Mouse (Mus musculus): ENCODE results near the gene Srek1.

Gene Srek1

GRCm38 (mm10) chr13:103726872-103727271 is 47.5 kb downstream of the Srek1 start:
- no peak for DNase-seq (ENCODE audit: low read depth, low spot score)

DNA sequence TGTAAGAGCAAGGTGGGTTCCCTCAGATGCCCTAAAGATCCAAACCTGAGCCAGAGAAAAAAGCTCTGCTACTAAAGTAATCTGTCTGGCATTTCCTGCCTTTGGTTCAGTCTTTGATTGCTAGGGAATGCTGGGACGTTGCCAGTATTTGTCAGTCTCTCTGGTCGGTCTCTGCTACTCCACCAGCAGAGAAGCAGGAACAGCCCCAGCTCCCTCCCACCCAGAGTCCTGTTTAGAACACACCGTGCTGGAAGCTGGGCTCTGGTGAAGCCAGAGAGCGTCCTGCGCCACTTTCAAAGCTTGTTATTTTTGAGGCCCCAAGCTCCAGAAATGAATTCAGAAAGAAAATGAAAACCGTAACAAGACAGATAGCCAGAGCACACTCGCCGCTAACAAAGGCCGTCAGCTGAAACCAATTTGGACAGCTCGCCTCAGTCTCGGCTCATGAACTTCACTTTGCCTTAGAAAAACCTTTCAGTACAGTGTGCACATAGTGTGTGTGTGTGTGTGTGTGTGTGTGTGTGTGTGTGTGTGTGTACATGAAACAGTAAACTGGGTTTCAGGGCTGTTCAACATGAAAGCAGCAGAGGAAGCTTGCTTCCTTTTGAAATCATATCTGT is 62.9 kb downstream of the Srek1 start:
- DNase-seq (ENCODE audit: low read depth, low spot score): no peak

DNA sequence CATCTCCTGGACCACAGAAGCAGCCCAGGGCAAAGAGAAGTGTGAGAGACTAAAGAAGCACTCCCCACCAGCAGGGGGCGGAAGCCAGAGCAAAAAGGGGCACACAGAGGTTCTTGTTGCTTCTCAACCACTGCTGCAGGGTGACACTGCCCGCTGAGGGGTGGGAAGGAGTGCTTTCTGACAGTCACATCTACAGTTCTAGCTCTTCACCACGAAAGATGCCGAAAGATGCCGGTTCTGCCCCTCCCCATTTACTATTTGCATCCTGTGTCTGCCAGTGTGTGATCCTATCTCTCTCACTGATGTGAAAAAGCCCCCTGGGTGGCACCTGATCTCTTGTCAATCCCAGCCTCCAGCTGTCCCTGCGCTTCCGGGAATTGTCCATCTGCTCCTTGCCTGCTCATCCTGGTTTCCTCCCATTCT is 64.0 kb downstream of the Srek1 start:
- DNase-seq (ENCODE audit: low read depth, low spot score): no peak

GRCm38 (mm10) chr13:103705436-103705978 is 68.9 kb downstream of the Srek1 start:
- DNase-seq (ENCODE audit: low read depth, low spot score): no peak

DNA sequence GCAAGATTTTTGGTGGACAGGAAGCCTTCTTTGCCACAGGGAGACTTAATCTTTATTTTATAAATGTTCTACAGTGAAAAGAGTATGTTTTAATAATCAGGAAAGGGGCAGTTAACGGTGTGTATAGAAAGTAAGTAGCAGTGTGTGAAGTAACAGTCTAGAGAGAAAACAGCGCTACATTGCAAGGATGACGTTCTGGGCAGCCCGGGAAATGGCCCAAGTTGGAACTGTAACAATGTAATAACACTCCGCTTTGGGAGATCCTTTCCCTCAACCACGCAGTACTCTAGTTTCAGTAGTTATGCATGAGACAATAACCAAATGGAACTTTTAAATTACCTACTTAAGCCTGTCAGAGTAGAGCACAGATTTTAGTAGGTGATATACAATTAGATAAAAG is 70.6 kb downstream of the Srek1 start:
- DNase-seq (ENCODE audit: low read depth, low spot score): no peak

DNA sequence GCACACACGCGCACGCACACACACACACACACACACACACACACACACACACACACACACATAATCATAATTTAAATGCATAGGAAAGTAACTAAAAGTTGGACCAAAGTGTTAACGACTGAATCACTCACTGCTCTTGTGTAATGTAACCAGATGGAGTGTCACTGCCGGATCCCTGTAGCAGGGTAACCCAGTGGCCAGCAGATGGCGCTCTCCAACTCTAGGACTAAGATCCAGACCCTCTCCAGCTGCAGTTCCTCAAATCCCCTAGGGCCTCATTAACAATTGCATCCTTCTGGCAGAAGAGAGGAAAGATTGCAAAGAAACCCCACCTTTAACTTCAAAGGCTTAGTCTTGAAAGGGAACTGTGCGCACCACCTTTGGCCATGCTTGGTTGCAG is 71.0 kb downstream of the Srek1 start:
- DNase-seq (ENCODE audit: low read depth, low spot score): peak; percentile 84

GRCm38 (mm10) chr13:103702266-103702665 is 72.1 kb downstream of the Srek1 start:
- DNase-seq (ENCODE audit: low read depth, low spot score): no peak

GRCm38 (mm10) chr13:103700752-103701151 is 73.7 kb downstream of the Srek1 start:
- DNase-seq (ENCODE audit: low read depth, low spot score): no peak

- DNase-seq (ENCODE audit: low read depth, low spot score): no peak
Observed at GRCm38 (mm10) chr13:103697993-103698392, 76.4 kb downstream of the Srek1 start.

- DNase-seq (ENCODE audit: low read depth, low spot score): peak; percentile 37
Observed at GRCm38 (mm10) chr13:103696164-103696563, 78.2 kb downstream of the Srek1 start.

DNA sequence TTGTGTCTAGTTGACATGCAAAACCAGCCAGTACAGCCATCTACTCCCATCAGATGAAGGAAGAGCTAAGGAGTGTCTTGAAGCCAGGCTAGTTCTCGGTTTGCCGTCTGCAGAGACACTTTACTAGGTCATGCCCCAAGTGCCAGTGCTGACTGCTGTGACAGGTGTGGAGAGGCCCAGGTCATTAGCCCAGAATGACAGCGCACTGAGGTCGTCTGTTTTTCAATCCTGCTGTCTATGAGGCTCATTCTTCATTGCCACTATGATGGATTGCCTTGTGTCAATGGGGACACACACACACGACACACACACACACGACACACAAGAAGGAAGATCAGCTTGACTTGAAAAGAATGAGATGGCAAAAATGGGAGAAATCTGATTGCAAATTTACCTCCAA is 79.0 kb downstream of the Srek1 start:
- DNase-seq (ENCODE audit: low read depth, low spot score): no peak

All from R1 (cell line).